Mouse (Mus musculus): Measurements from ENCODE around the gene Itgb8. TPM values are rescaled to one million over a fixed set of nuclear protein-coding genes. Genes with fewer than 3 reads are reported as not detected.

Itgb8 gene
- polyA plus RNA-seq, 1 experiment: not detected

DNA sequence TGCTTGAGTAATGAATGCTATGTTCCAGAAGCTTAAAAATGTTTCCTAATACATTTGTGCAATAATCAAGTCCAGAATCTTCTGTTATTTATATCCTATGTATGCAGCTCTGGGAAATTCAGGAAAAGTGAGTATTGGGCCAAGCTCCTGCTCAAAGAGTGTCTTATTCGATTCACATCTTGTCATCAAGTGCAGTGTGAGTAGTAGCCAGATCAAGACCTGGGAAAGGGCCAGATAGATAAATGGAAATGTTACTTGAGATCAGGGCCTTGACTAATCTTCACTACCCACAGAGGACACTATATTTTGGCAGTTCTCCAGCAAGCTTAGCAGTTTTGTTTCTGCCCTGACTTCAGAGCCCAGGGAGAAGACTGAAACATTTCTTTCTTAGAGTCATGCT is 100.7 kb downstream of the Itgb8 start:
- Histone ChIP-seq H3K4me1 (ENCODE audit: control insufficient read depth, insufficient read depth, insufficient read length, low read length) (no peaks in the 10 kb centered on the region), H3K27ac (replicated peaks; ENCODE audit: low read depth, low read length) (no peak overlapping the region), H3K4me3 (ENCODE audit: insufficient read depth, low read depth, low read length) (no peak overlapping the region)

GRCm38 (mm10) chr12:119113522-119114135 is 125.0 kb downstream of the Itgb8 start:
- H3K4me3 ChIP-seq (ENCODE audit: insufficient read depth, low read depth, low read length): no peak overlapping the region
- H3K27ac ChIP-seq (replicated peaks; ENCODE audit: low read depth, low read length): no peak overlapping the region
- no peaks in the 10 kb centered on the region for H3K4me1 ChIP-seq (ENCODE audit: control insufficient read depth, insufficient read depth, insufficient read length, low read length)

- no peak overlapping the region for H3K4me3 ChIP-seq (ENCODE audit: insufficient read depth, low read depth, low read length)
- H3K27ac ChIP-seq (replicated peaks; ENCODE audit: low read depth, low read length): no peak overlapping the region
Observed at GRCm38 (mm10) chr12:119110091-119110490, 128.5 kb downstream of the Itgb8 start.

More at GRCm38 (mm10) chr12:119110091-119110490, 128.5 kb downstream of the Itgb8 start:
- H3K4me1 ChIP-seq (ENCODE audit: control insufficient read depth, insufficient read depth, insufficient read length, low read length): no peaks in the 10 kb centered on the region

Other genes with a start within 250 kb of the Itgb8 start
- not detected in 2 replicates for gene Macc1, start 75.5 kb upstream of the Itgb8 start, polyA plus RNA-seq (2012; ENCODE audit: insufficient read depth, insufficient read length, missing spikeins)

All from brown adipose tissue, adult 24 weeks (tissue).